Mouse (Mus musculus) G1E (cell line): ENCODE data around the gene Gm42372. TPM values are rescaled to one million over a fixed set of nuclear protein-coding genes. Genes with fewer than 3 reads are reported as not detected.

Experiments
- ATAC-seq: 2 replicates; pipeline ENCODE4 v1.8.0; 2016; ENCODE audit warnings: mild to moderate bottlenecking; ENCODE audit not compliant: insufficient number of reproducible peaks, poor library complexity, low FRiP score, severe bottlenecking; ENCODE audit errors: extremely low read depth
- DNase-seq: peaks from one replicate; pipeline ENCODE4 v3.0.0; 2012; ENCODE audit warnings: low spot score
- H3K27me3 ChIP-seq: 2 replicates; pipeline ENCODE4 v1.6.1; 2012; ENCODE audit warnings: mild to moderate bottlenecking, low read length, inconsistent platforms; ENCODE audit not compliant: insufficient read depth
- H3K36me3 ChIP-seq: replicated peaks from 2 replicates; pipeline ENCODE3; 2012; ENCODE audit warnings: mild to moderate bottlenecking, inconsistent platforms
- H3K4me1 ChIP-seq: 2 replicates; pipeline ENCODE4 v1.6.1; 2012; ENCODE audit warnings: low read depth, low read length, inconsistent platforms, mixed read lengths; ENCODE audit not compliant: insufficient read depth
- H3K4me3 ChIP-seq: 2 replicates; pipeline ENCODE4 v1.5.1; 2012; ENCODE audit warnings: low read depth, mild to moderate bottlenecking, inconsistent platforms, low read length, moderate library complexity, mixed read lengths
- H3K9me3 ChIP-seq: replicated peaks from 2 replicates; pipeline ENCODE4 v1.6.1; 2012; ENCODE audit warnings: inconsistent platforms
- CTCF ChIP-seq: IDR thresholded peaks from 2 replicates; pipeline ENCODE4 v1.5.1; 2012; ENCODE audit warnings: low read depth, low read length, inconsistent platforms, mixed read lengths
- GATA1 ChIP-seq: IDR thresholded peaks from 2 replicates; pipeline ENCODE4 v1.6.1; 2012; ENCODE audit warnings: borderline replicate concordance, low read length, inconsistent platforms, mixed read lengths
- GATA2 ChIP-seq: IDR thresholded peaks from 2 replicates; pipeline ENCODE4 v1.6.1; 2012; ENCODE audit warnings: low read depth, low read length, inconsistent platforms, borderline replicate concordance
- POLR2AphosphoS5 ChIP-seq: IDR thresholded peaks from 2 replicates; pipeline ENCODE4 v1.6.1; 2012; ENCODE audit warnings: low read depth, low read length, inconsistent platforms; ENCODE audit not compliant: insufficient replicate concordance
- TAL1 ChIP-seq: conservative IDR thresholded peaks from 2 replicates; pipeline ENCODE4 v1.6.1; 2012; ENCODE audit warnings: low read depth, low read length, inconsistent platforms, mixed read lengths
- polyA plus RNA-seq: library from polyadenylated mRNA; stranded (reverse); fragments of >175 nt; gene quantifications from 2 replicates; pipeline ENCODE4 v1.2.3, GENCODE M21; 2012
- total RNA-seq, 2 experiments: library from RNA; stranded (forward) in 1 of 2; stranded (reverse) in 1 of 2; fragments of 200-1000 nt in 1 of 2; fragments of >200 nt in 1 of 2; fragmentation: Nextera tagmentation in 1 of 2; gene quantifications; 2 replicates each; pipeline ENCODE4 v1.2.3; 2014 to 2017

Gene Gm42372
- total and polyA plus RNA-seq, 3 experiments = 0.22 TPM; not detected in 2

DNA sequence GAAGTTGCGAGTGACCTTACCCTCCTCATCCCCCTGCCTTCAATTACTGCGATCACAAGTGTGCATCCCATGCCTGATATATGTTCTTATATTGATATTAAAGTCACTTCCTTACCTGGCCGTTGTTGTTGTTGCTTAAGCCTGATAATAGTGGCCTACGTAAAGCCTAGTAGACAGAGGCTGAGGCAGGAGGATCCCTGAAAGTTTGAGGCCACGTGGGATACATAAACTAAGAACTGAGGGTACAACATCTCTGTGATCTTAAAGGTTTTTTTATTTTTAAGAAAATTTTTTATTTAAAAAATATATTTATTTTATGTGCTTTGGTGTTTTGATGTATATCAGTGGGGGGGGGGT is 9.5 kb downstream of the Gm42372 start, which contains the start of gene Ccdc8:
Ccdc8 (plus strand) TSS at position 258 of the 357 bp plus-strand sequence.
- TF ChIP-seq CTCF (no peak), GATA2 (no peak), TAL1 (no peak), POLR2AphosphoS5 (no peak), GATA1 (no peak)
- DNase-seq (no peak), ATAC-seq (no peak)
- no peaks in the 10 kb centered on the region for H3K9me3 ChIP-seq
- H3K27me3 ChIP-seq = peaks cover 11% of the 10 kb centered on the region; the same call in 1 of the 2 replicates
- H3K4me1 ChIP-seq = peaks cover 50% of the 10 kb centered on the region
- peak within 1 kb of the TSS; percentile 72 for H3K4me3 ChIP-seq
- H3K36me3 ChIP-seq = peaks cover 14% of the 10 kb centered on the region

DNA sequence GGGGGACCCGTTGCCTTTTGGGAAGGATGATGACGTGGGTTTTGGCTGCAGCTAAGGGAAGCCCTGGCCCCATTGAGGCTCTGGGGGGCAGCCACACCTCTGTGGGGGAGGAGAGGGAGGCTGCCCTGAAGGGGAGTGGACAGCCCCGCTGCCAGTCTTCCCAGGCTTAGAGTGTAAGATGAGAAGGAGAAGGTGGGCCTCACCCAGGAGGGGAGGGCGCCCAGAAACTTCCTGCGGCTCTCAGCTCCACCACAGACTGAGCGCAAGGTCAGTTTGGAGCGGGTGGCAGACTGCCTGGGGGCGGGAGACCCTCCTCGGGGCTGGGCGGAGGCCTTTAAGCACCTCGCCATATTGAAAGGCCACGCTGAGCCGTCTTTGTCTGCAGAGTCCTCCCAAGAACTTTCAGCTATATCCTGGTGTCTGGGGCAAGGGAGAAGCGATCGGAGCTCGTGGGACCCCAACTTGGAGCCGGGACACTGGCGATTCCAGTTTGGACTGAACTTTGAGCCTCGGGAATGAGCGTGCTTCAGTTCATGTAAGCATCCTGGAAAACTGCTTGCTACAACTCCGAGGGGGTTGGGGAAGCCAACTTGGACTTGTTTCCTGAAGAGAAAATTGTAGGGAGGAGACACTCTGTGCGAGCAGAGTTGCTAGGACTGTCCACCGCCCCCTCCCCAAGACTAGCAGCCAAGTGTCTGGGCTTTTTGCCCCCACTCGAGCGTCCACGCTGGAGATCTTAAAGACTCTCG is 10.9 kb downstream of the Gm42372 start:
- peak; percentile 63 for DNase-seq

DNA sequence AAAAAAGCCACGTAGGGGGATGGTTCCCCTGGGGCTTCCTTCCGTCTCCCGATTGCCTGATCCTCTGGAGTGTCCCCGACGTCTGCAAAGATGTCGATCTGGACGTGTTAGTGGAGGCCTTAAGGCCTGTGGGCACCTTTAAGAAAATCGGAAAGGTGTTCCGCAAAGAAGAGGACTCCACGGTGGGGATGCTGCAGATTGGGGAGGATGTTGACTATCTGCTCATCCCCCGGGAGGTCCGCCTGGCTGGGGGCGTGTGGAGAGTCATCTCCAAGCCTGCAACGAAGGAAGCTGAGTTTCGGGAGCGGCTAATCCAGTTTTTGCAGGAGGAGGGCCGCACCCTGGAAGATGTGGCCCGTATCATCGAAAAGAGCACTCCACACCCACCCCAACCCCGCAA is 11.5 kb downstream of the Gm42372 start:
- Histone ChIP-seq H3K4me1 (peaks cover 68% of the 10 kb centered on the region), H3K4me3 (peak overlapping the region; percentile 72), H3K9me3 (no peaks in the 10 kb centered on the region), H3K27me3 (peaks cover 11% of the 10 kb centered on the region; the same call in 1 of the 2 replicates), H3K36me3 (peaks cover 14% of the 10 kb centered on the region)
- DNase-seq (no peak), ATAC-seq (no peak)
- TF ChIP-seq POLR2AphosphoS5 = no peak
- TF ChIP-seq CTCF = no peak
- TF ChIP-seq GATA1 = no peak
- TF ChIP-seq TAL1 = no peak
- no peak for TF ChIP-seq GATA2

More for the DNA sequence above, 10.9 kb downstream of the Gm42372 start:
- Histone ChIP-seq H3K9me3 (no peaks in the 10 kb centered on the region), H3K36me3 (peaks cover 14% of the 10 kb centered on the region), H3K4me3 (peak overlapping the region; percentile 72), H3K27me3 (peaks cover 11% of the 10 kb centered on the region; the same call in 1 of the 2 replicates), H3K4me1 (peaks cover 64% of the 10 kb centered on the region)
- TF ChIP-seq GATA1 = no peak
- no peak for TF ChIP-seq GATA2
- TF ChIP-seq CTCF = no peak
- TF ChIP-seq POLR2AphosphoS5 = no peak
- TF ChIP-seq TAL1 = no peak
- ATAC-seq = peak; percentile 60

DNA sequence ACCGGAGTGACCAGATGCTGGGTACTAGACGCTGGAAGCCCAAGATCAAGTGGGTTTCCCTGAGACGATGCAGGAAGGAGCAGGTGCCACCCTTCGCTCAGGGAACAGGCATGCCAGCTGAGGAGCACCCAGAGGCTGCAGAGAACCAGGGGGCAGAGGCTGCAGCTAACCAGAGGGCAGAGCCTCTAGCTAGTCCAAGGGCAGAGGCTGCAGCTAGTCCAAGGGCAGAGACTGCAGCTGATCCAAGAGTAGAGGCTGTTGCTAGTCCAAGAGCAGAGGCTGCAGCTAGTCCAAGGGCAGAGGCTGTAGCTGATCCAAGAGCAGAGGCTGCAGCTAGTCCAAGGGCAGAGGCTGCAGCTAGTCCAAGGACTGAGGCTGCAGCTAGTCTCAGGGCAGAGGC is 12.5 kb downstream of the Gm42372 start:
- ATAC-seq = no peak

DNA sequence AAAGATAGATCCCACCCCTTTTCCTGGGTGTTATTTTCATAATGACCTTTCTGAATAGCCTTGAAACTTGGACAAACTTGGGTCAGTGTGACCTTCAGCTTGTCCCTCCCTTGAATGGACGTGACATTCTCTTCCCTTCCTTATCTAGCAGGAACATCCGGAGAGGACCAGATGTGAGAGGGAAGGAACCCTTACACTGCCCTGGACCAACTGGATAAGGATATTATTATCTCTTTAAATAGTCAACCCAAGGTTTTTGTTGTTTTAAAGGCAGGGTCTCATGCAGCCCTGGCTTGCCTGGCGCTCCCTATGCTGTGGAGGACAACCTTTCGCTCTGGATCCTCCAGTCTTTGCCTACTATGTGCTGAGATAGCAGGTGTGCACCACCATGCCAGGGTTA is 16.3 kb downstream of the Gm42372 start:
- peak overlapping the region; percentile 7; the same call in 1 of the 2 replicates for H3K4me3 ChIP-seq
- TF ChIP-seq CTCF (no peak), TAL1 (peak; percentile 53)
- peaks cover 11% of the 10 kb centered on the region; the same call in 1 of the 2 replicates for H3K27me3 ChIP-seq
- ATAC-seq (peak; percentile 37), DNase-seq (no peak)
- H3K9me3 ChIP-seq = no peaks in the 10 kb centered on the region
- peaks cover 33% of the 10 kb centered on the region for H3K36me3 ChIP-seq
- H3K4me1 ChIP-seq = peaks cover 77% of the 10 kb centered on the region

More for the DNA sequence above, 12.5 kb downstream of the Gm42372 start:
- no peak for DNase-seq
- Histone ChIP-seq H3K36me3 (peaks cover 14% of the 10 kb centered on the region), H3K27me3 (peaks cover 11% of the 10 kb centered on the region; the same call in 1 of the 2 replicates), H3K9me3 (no peaks in the 10 kb centered on the region), H3K4me3 (peak overlapping the region; percentile 72; the same call in 1 of the 2 replicates), H3K4me1 (peaks cover 77% of the 10 kb centered on the region)
- no peak for TF ChIP-seq GATA2
- no peak for TF ChIP-seq POLR2AphosphoS5
- no peak for TF ChIP-seq TAL1
- TF ChIP-seq GATA1 = no peak
- TF ChIP-seq CTCF = no peak

DNA sequence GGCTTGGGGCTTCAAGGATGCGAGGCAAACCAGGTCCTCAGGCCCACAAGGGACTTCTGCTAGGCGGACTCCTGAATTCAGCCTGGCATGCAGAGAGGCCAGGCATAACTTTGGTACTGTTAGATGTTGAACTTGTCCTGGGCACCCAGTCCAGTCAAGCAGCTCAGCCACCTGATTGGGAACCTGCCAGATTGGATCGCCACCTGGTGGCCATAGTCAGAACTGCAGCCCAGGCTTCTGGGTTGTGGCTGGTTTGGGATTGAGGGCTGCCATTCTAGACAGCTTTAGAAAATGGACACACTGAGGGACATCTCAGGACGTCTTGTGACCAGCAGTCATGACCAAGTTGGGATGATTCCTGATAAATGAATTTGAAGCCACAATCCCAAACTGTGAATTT is 16.8 kb downstream of the Gm42372 start:
- H3K27me3 ChIP-seq = peaks cover 8% of the 10 kb centered on the region; the same call in 1 of the 2 replicates
- TF ChIP-seq GATA2 (no peak), GATA1 (no peak), CTCF (peak; percentile 99), TAL1 (no peak), POLR2AphosphoS5 (no peak)
- H3K9me3 ChIP-seq = no peaks in the 10 kb centered on the region
- H3K4me3 ChIP-seq = peak overlapping the region; percentile 7; the same call in 1 of the 2 replicates
- DNase-seq = peak; percentile 66
- peaks cover 76% of the 10 kb centered on the region for H3K4me1 ChIP-seq
- no peak for ATAC-seq
- peaks cover 37% of the 10 kb centered on the region for H3K36me3 ChIP-seq
